Mouse (Mus musculus) layer of hippocampus, adult 6 months (tissue): ENCODE data around the gene Srsf5. TPM values are rescaled to one million over a fixed set of nuclear protein-coding genes. Genes with fewer than 3 reads are reported as not detected.

Source experiments
- long read RNA-seq, 2 experiments: library from polyadenylated mRNA; unstranded; transcript quantifications; one replicate each; pipeline ENCODE4 v2.0.0; 2019 to 2020
- polyA plus RNA-seq: library from polyadenylated mRNA; unstranded; fragments of <200 nt; fragmentation: Nextera tagmentation; gene quantifications from 2 replicates; pipeline ENCODE4 v1.2.3, GENCODE M21; 2021

Srsf5 gene
- polyA plus RNA-seq, result 36.6 and 48.1 TPM in 2 replicates
- long read RNA-seq, experiment 1, transcript Srsf5-205 (8 exons, 1,568 nt), result minor isoform, 6 of 50 reads
- long read RNA-seq, experiment 1, transcript Srsf5-202 (8 exons, 1,498 nt), result minor isoform, 6 of 50 reads
- long read RNA-seq, experiment 1, transcript Srsf5-201 (8 exons, 1,527 nt), result major isoform, 10 of 50 reads
- long read RNA-seq, experiment 1, partial matches to known transcripts, result 19 of 50 reads
- long read RNA-seq, experiment 1, other reads (novel, unspliced or antisense), result 8 of 50 reads
- long read RNA-seq, experiment 2, transcript Srsf5-201 (8 exons, 1,527 nt), result major isoform, 80 of 326 reads
- long read RNA-seq, experiment 2, transcript Srsf5-202 (8 exons, 1,498 nt), result minor isoform, 17 of 326 reads
- long read RNA-seq, experiment 2, transcript Srsf5-203 (8 exons, 1,491 nt), result minor isoform, 25 of 326 reads
- long read RNA-seq, experiment 2, transcript Srsf5-205 (8 exons, 1,568 nt), result minor isoform, 78 of 326 reads
- long read RNA-seq, experiment 2, partial matches to known transcripts, result 5 of 326 reads
- long read RNA-seq, experiment 2, other reads (novel, unspliced or antisense), result 110 of 326 reads

DNA sequence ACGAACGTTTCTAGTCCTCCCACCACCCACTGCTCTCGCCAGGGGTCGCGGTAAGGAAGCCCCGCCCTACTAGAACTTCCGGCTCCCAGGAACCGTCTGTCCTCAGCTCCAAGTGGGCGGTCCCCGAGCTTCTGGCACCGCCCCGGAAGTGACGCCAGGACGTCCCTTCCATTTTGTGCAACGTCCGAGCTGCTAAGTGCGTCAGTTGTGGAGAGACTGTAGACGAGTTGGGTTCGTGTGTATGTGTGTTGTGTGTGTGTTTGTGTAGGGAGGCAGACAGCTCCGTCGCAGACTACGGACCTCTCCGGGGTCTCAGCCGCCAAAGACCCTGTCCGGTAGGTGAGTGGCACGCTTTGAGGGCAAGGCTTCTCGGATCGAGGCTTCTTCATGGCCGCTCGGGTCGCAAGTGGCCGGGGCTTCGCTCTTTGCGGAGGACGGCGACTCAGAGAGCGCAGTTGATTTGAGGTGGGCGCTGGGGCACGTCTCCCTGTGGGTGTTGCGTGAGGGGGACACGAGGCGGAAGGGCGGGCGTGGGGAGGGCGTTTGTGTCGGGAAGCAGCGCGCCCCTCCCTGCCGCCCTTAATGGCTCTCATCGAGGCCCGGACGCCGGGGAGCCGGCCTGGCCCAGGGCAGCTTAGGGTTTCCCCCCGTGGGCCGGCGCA lies at the start of gene Srsf5:
Gene Srsf5, plus strand, starts transcription at position 171 of the 662 bp plus-strand sequence.

GRCm38 (mm10) chr12:80968605-80969004 lies 23.3 kb downstream of the Srsf5 start, which contains the start of gene Slc10a1:
TSS of gene Slc10a1 (minus strand) at chr12:80968705.

Other genes starting within 250 kb of the Srsf5 start
- gene Ccdc177, start 184.8 kb upstream of the Srsf5 start, polyA plus RNA-seq, result 1.3 and 1.7 TPM in 2 replicates
- gene Susd6, start 155.0 kb upstream of the Srsf5 start, polyA plus RNA-seq, result 24.8 and 27.7 TPM in 2 replicates
- gene Slc10a1, start 23.2 kb downstream of the Srsf5 start, polyA plus RNA-seq, result not detected in 2 replicates
- 5.5 and 6.2 TPM in 2 replicates for gene Smoc1, start 81.3 kb downstream of the Srsf5 start, polyA plus RNA-seq